ENCODE assay signal across 8 mouse cellular contexts in the genomic region with DNA sequence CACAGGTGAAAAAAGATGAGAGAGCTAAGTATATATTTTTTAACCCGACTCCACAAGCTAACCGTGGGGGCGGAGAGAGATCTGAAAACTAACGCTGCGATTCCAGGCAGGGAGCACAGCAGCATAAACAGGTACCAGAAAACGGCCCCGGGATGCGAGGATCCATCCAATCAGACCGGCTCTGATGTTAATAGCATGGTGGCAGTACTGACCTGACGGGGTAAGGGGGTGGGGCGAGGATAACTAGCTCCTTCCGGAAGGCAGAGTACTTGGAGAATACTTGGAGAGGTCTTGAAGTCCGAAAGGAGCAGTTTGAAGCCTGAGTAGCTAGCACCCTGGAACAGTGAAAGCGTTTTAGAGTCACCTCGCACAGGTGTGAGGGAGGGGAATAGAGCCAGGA. TPM values are rescaled to one million over a fixed set of nuclear protein-coding genes. Genes with fewer than 3 reads are reported as not detected.
DNase-seq lines count a peak whose midpoint lies in the region; ATAC-seq and TF ChIP-seq lines count a peak whose summit lies in the region.

No protein-coding gene starts in this region.

- no peak for TF ChIP-seq CTCF in intestine, postnatal 0 days (IDR thresholded peaks at IDR 0.05; ENCODE audit: low read depth)

- 5% methylated on average over 15 of the region's 15 CpGs for WGBS in heart, embryonic 10.5 days
- WGBS in embryonic facial prominence, embryonic 11.5 days, result 5% methylated on average over 15 of the region's 15 CpGs
- WGBS in intestine, postnatal 0 days, result 2% methylated on average over 15 of the region's 15 CpGs
- WGBS in midbrain, embryonic 16.5 days, result 3% methylated on average over 15 of the region's 15 CpGs

- H3K27me3 ChIP-seq in heart, embryonic 10.5 days (ENCODE audit: insufficient read depth, poor library complexity, severe bottlenecking), result peaks cover 46% of the 10 kb centered on the region
- peaks cover 24% of the 10 kb centered on the region for H3K27me3 ChIP-seq in embryonic facial prominence, embryonic 11.5 days (ENCODE audit: control insufficient read depth, insufficient read depth, low read length)
- peaks cover 29% of the 10 kb centered on the region for H3K27me3 ChIP-seq in intestine, postnatal 0 days (replicated peaks; ENCODE audit: control insufficient read depth, insufficient read depth, low read length)
- peaks cover 15% of the 10 kb centered on the region; the same call in 1 of the 2 replicates for H3K27me3 ChIP-seq in midbrain, embryonic 16.5 days (ENCODE audit: control insufficient read depth, insufficient read depth, low read depth, low read length)

- DNase-seq in heart, embryonic 10.5 days (ENCODE audit: low spot score), result no peak
- DNase-seq in heart, postnatal 14 days, result no peak
- DNase-seq in embryonic facial prominence, embryonic 11.5 days (ENCODE audit: low spot score), result peak; percentile 35
- DNase-seq in yolk sac, embryonic 10.5 days (ENCODE audit: low spot score), result no peak
- DNase-seq in adrenal gland, adult 18-20 months (ENCODE audit: low spot score in 2 of 2), result no peak
- DNase-seq in left cerebral cortex, adult 9 months (ENCODE audit: low spot score in 2 of 2), result no peak

- peaks cover 8% of the 10 kb centered on the region for H3K4me1 ChIP-seq in heart, embryonic 10.5 days
- 0 out of 2 replicates have a peak, but pooled peaks cover 3% of the 10 kb centered on the region for H3K4me1 ChIP-seq in embryonic facial prominence, embryonic 11.5 days (ENCODE audit: control insufficient read depth, insufficient read depth, low read length)
- no peaks in the 10 kb centered on the region for H3K4me1 ChIP-seq in intestine, postnatal 0 days (replicated peaks; ENCODE audit: control insufficient read depth, insufficient read depth, low read length)
- H3K4me1 ChIP-seq in midbrain, embryonic 16.5 days (ENCODE audit: control insufficient read depth, insufficient read depth, low read length), result peaks cover 7% of the 10 kb centered on the region; the same call in 1 of the 2 replicates

- no peaks in the 10 kb centered on the region for H3K9me3 ChIP-seq in heart, embryonic 10.5 days
- H3K9me3 ChIP-seq in embryonic facial prominence, embryonic 11.5 days (replicated peaks; ENCODE audit: control insufficient read depth, low read length), result no peaks in the 10 kb centered on the region
- H3K9me3 ChIP-seq in intestine, postnatal 0 days (ENCODE audit: control insufficient read depth), result no peaks in the 10 kb centered on the region
- no peaks in the 10 kb centered on the region for H3K9me3 ChIP-seq in midbrain, embryonic 16.5 days (replicated peaks; ENCODE audit: control insufficient read depth, low read length, poor library complexity, severe bottlenecking)

- no peak overlapping the region for H3K27ac ChIP-seq in heart, embryonic 10.5 days
- no peak overlapping the region for H3K27ac ChIP-seq in embryonic facial prominence, embryonic 11.5 days (replicated peaks; ENCODE audit: low read depth, low read length)
- H3K27ac ChIP-seq in intestine, postnatal 0 days (ENCODE audit: low read depth, low read length), result no peak overlapping the region
- no peak overlapping the region for H3K27ac ChIP-seq in midbrain, embryonic 16.5 days (ENCODE audit: low read length)

- ATAC-seq in embryonic facial prominence, embryonic 11.5 days (replicated peaks; ENCODE audit: insufficient number of reproducible peaks, low FRiP score, low TSS enrichment, low read depth), result no peak
- ATAC-seq in intestine, postnatal 0 days, result no peak
- ATAC-seq in midbrain, embryonic 16.5 days, result peak; percentile 54; the same call in 1 of the 2 replicates

- H3K4me2 ChIP-seq in embryonic facial prominence, embryonic 11.5 days (ENCODE audit: low read depth, low read length), result peak overlapping the region; percentile 64; the same call in 1 of the 2 replicates
- H3K4me2 ChIP-seq in intestine, postnatal 0 days (replicated peaks; ENCODE audit: low read depth), result peak overlapping the region; percentile 48; the same call in 1 of the 2 replicates
- H3K4me2 ChIP-seq in midbrain, embryonic 16.5 days (ENCODE audit: low read length), result peak overlapping the region; percentile 93

- H3K9ac ChIP-seq in embryonic facial prominence, embryonic 11.5 days (replicated peaks; ENCODE audit: low read length), result no peak overlapping the region
- no peak overlapping the region for H3K9ac ChIP-seq in intestine, postnatal 0 days (ENCODE audit: low read depth, low read length)
- peak overlapping the region; percentile 65 for H3K9ac ChIP-seq in midbrain, embryonic 16.5 days (ENCODE audit: low read depth, low read length)

- no peaks in the 10 kb centered on the region for H3K36me3 ChIP-seq in heart, embryonic 10.5 days
- H3K36me3 ChIP-seq in embryonic facial prominence, embryonic 11.5 days (replicated peaks; ENCODE audit: control insufficient read depth, insufficient read depth, low read depth, low read length), result no peaks in the 10 kb centered on the region
- no peaks in the 10 kb centered on the region for H3K36me3 ChIP-seq in intestine, postnatal 0 days (ENCODE audit: control insufficient read depth, insufficient read depth)
- no peaks in the 10 kb centered on the region for H3K36me3 ChIP-seq in midbrain, embryonic 16.5 days (ENCODE audit: control insufficient read depth, insufficient read depth, low read length)

- H3K4me3 ChIP-seq in heart, embryonic 10.5 days, result peak overlapping the region; percentile 56
- H3K4me3 ChIP-seq in embryonic facial prominence, embryonic 11.5 days (ENCODE audit: low read depth, low read length), result peak overlapping the region; percentile 8; the same call in 1 of the 2 replicates
- no peak overlapping the region for H3K4me3 ChIP-seq in intestine, postnatal 0 days (ENCODE audit: low read depth, low read length)
- H3K4me3 ChIP-seq in midbrain, embryonic 16.5 days (ENCODE audit: low read depth, low read length), result peak overlapping the region; percentile 47

- intact Hi-C loops in heart, postnatal 14 days (cut with DNase I), result no loop called here

RNA-seq across cellular contexts. Expression of a gene that starts 1.1 kb away (rescaled TPM):
- not detected in 2 replicates for polyA plus RNA-seq in heart, embryonic 10.5 days (2016; fragmentation: Nextera tagmentation; extraction: Ambion mirVana)
- total RNA-seq in heart, postnatal 14 days (2021), result 1 to 10 TPM; 3.2 to 4.1 TPM
- polyA plus RNA-seq in embryonic facial prominence, embryonic 11.5 days (2014; fragmentation: Nextera tagmentation; extraction: Ambion mirVana), result not detected in 2 replicates
- polyA plus RNA-seq in intestine, postnatal 0 days (2015; fragmentation: Nextera tagmentation; extraction: Ambion mirVana), result 0.30 and 0.38 TPM in 2 replicates
- 3.4 and 3.9 TPM in 2 replicates for polyA plus RNA-seq in midbrain, embryonic 16.5 days (2015; fragmentation: Nextera tagmentation; extraction: Ambion mirVana)
- 1 to 10 TPM; 2.9 to 3.5 TPM for total RNA-seq in adrenal gland, adult 18-20 months (2021)
